ENCODE assay signal across 9 mouse cellular contexts in the genomic region with DNA sequence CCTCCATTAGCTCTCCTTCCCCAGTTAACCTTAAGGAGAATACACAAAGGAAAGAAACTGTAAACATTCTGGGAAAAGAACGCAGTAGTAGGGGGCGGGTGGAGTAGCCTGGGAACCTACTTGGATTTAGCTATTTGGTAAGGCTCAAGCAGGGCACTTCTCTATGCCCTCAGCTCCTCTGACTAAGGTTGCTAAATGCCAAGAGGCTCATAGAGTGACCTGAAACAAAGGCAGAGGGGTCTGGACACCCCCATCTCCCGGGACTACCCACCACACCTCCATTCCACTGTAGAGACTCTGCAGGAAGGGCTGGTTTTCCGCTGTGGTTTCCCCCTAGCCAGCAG.
DNase-seq lines count a peak whose midpoint lies in the region; ATAC-seq and TF ChIP-seq lines count a peak whose summit lies in the region.
"Had no signal": no experiment of that assay in that cellular context is flagged by ENCODE, and none has a peak within 500 bp of the region (broad histone marks: within the 10 kb centered on the region; RNA-seq: fewer than 3 reads in every experiment).

No protein-coding gene starts in this region.

- H3K4me2 ChIP-seq in heart, embryonic 13.5 days, result peak overlapping the region; percentile 62; the same call in 1 of the 2 replicates
- peak overlapping the region; percentile 41 for H3K4me2 ChIP-seq in embryonic facial prominence, embryonic 12.5 days (replicated peaks)
- H3K4me2 ChIP-seq in hindbrain, embryonic 14.5 days (replicated peaks), result peak overlapping the region; percentile 55
- peak overlapping the region; percentile 54 for H3K4me2 ChIP-seq in midbrain, embryonic 13.5 days (replicated peaks)

- no peak for TF ChIP-seq CTCF in heart, adult 2 months (IDR thresholded peaks at IDR 0.05)

- TF ChIP-seq POLR2A in heart, adult 2 months (IDR thresholded peaks at IDR 0.05; ENCODE audit: insufficient read depth, low read depth, low read length), result no peak

- no peak for TF ChIP-seq EP300 in heart, adult 2 months (IDR thresholded peaks at IDR 0.05; ENCODE audit: insufficient read depth, low read depth, low read length)

- WGBS in heart, embryonic 13.5 days, result 41% methylated on average over 4 of the region's 4 CpGs
- 55% methylated on average over 4 of the region's 4 CpGs for WGBS in heart, adult 2 months
- 45% methylated on average over 4 of the region's 4 CpGs for WGBS in embryonic facial prominence, embryonic 12.5 days
- WGBS in hindbrain, embryonic 14.5 days, result 47% methylated on average over 4 of the region's 4 CpGs
- 49% methylated on average over 4 of the region's 4 CpGs for WGBS in midbrain, embryonic 13.5 days

- H3K27me3 ChIP-seq in heart, embryonic 13.5 days (replicated peaks), result peaks cover 4% of the 10 kb centered on the region; the same call in 1 of the 2 replicates
- H3K27me3 ChIP-seq in heart, adult 2 months (ENCODE audit: control insufficient read depth, insufficient read depth, low read length), result no peaks in the 10 kb centered on the region
- H3K27me3 ChIP-seq in embryonic facial prominence, embryonic 12.5 days, result no peaks in the 10 kb centered on the region
- H3K27me3 ChIP-seq in hindbrain, embryonic 14.5 days (ENCODE audit: control insufficient read depth, insufficient read depth, low read length), result no peaks in the 10 kb centered on the region
- H3K27me3 ChIP-seq in midbrain, embryonic 13.5 days, result no peaks in the 10 kb centered on the region

- no peaks in the 10 kb centered on the region for H3K36me3 ChIP-seq in heart, embryonic 13.5 days
- H3K36me3 ChIP-seq in heart, adult 2 months (ENCODE audit: control insufficient read depth, insufficient read depth, low read length), result no peaks in the 10 kb centered on the region; the same call in 1 of the 2 replicates
- no peaks in the 10 kb centered on the region for H3K36me3 ChIP-seq in embryonic facial prominence, embryonic 12.5 days
- no peaks in the 10 kb centered on the region for H3K36me3 ChIP-seq in hindbrain, embryonic 14.5 days (replicated peaks; ENCODE audit: control insufficient read depth, insufficient read depth)
- H3K36me3 ChIP-seq in midbrain, embryonic 13.5 days, result no peaks in the 10 kb centered on the region

- H3K9me3 ChIP-seq in heart, embryonic 13.5 days, result no peaks in the 10 kb centered on the region
- H3K9me3 ChIP-seq in embryonic facial prominence, embryonic 12.5 days, result no peaks in the 10 kb centered on the region
- no peaks in the 10 kb centered on the region for H3K9me3 ChIP-seq in hindbrain, embryonic 14.5 days (ENCODE audit: control insufficient read depth, low read length)
- H3K9me3 ChIP-seq in midbrain, embryonic 13.5 days, result no peaks in the 10 kb centered on the region

- no peaks in the 10 kb centered on the region for H3K79me2 ChIP-seq in heart, adult 2 months (replicated peaks; ENCODE audit: control insufficient read depth, insufficient read depth, low read length)

- no peak overlapping the region for H3K9ac ChIP-seq in heart, embryonic 13.5 days
- H3K9ac ChIP-seq in heart, adult 2 months (ENCODE audit: low read depth, low read length), result no peak overlapping the region
- no peak overlapping the region for H3K9ac ChIP-seq in embryonic facial prominence, embryonic 12.5 days
- H3K9ac ChIP-seq in hindbrain, embryonic 14.5 days, result peak overlapping the region; percentile 57
- H3K9ac ChIP-seq in midbrain, embryonic 13.5 days (replicated peaks), result no peak overlapping the region

- H3K4me3 ChIP-seq in heart, embryonic 13.5 days, result no peak overlapping the region
- H3K4me3 ChIP-seq in heart, adult 2 months, result no peak overlapping the region
- H3K4me3 ChIP-seq in embryonic facial prominence, embryonic 12.5 days, result no peak overlapping the region
- no peak overlapping the region for H3K4me3 ChIP-seq in hindbrain, embryonic 14.5 days (replicated peaks; ENCODE audit: low read length)
- H3K4me3 ChIP-seq in midbrain, embryonic 13.5 days (replicated peaks), result no peak overlapping the region; the same call in 1 of the 2 replicates
- H3K4me3 ChIP-seq: myocyte had no signal

- intact Hi-C loops in heart, adult 2 months (cut with DNase I), result loop anchor here (2.0 to 10.0 kb wide), 3 partner anchors 85 to 1447 kb away; no protein-coding TSS in a partner anchor

- ATAC-seq in heart, embryonic 13.5 days (ENCODE audit: extremely low read depth, insufficient number of reproducible peaks, low FRiP score, low TSS enrichment), result no peak
- 0 out of 2 replicates have a peak, but pooled peaks have one; percentile 2 for ATAC-seq in embryonic facial prominence, embryonic 12.5 days (ENCODE audit: insufficient number of reproducible peaks, insufficient read depth, low FRiP score, low TSS enrichment)
- ATAC-seq in hindbrain, embryonic 14.5 days (ENCODE audit: low FRiP score), result 0 out of 2 replicates have a peak, but pooled peaks have one; percentile 32
- ATAC-seq in midbrain, embryonic 13.5 days, result peak; percentile 65

- H3K4me1 ChIP-seq in heart, embryonic 13.5 days, result peaks cover 17% of the 10 kb centered on the region
- no peaks in the 10 kb centered on the region for H3K4me1 ChIP-seq in heart, adult 2 months (ENCODE audit: control insufficient read depth, insufficient read depth, low read length)
- H3K4me1 ChIP-seq in embryonic facial prominence, embryonic 12.5 days, result no peaks in the 10 kb centered on the region; the same call in 1 of the 2 replicates
- peaks cover 20% of the 10 kb centered on the region for H3K4me1 ChIP-seq in hindbrain, embryonic 14.5 days (replicated peaks; ENCODE audit: control insufficient read depth, insufficient read depth, low read length)
- H3K4me1 ChIP-seq in midbrain, embryonic 13.5 days (replicated peaks), result peaks cover 28% of the 10 kb centered on the region

- DNase-seq in heart, adult 2 months, result no peak
- DNase-seq in hindbrain, embryonic 14.5 days (ENCODE audit: low spot score), result no peak
- no peak for DNase-seq in right cerebral cortex, postnatal 25 days
- no peak for DNase-seq in kidney, adult 8-10 months
- DNase-seq in frontal cortex, adult 2 months (ENCODE audit: extremely low spot score in 1 of 2, low spot score in 1 of 2), result no peak

- H3K27ac ChIP-seq in heart, embryonic 13.5 days (replicated peaks), result no peak overlapping the region
- H3K27ac ChIP-seq in heart, adult 2 months, result no peak overlapping the region
- H3K27ac ChIP-seq in embryonic facial prominence, embryonic 12.5 days, result no peak overlapping the region
- H3K27ac ChIP-seq in hindbrain, embryonic 14.5 days, result no peak overlapping the region
- 0 out of 2 replicates have a peak overlapping the region, but pooled peaks have one; percentile 81 for H3K27ac ChIP-seq in midbrain, embryonic 13.5 days
